Mouse (Mus musculus) kidney, embryonic 15.5 days (tissue): ENCODE measurements around the gene Nfam1. TPM values are rescaled to one million over a fixed set of nuclear protein-coding genes. Genes with fewer than 3 reads are reported as not detected.

Experiments used
- ATAC-seq: fragments of 200-750 bp; cut with Nextera tagmentation; replicated peaks from 2 replicates; pipeline ENCODE4 v1.8.0; 2017; ENCODE audit warnings: moderate TSS enrichment; ENCODE audit not compliant: low FRiP score
- H3K27ac ChIP-seq: fragments of 300-500 bp; sonication (generic); 2 replicates; pipeline ENCODE4 v1.5.1; 2015; ENCODE audit warnings: mild to moderate bottlenecking, inconsistent platforms
- H3K27me3 ChIP-seq: fragments of 300-500 bp; sonication (generic); 2 replicates; pipeline ENCODE4 v1.6.1; 2015; ENCODE audit warnings: inconsistent platforms
- H3K36me3 ChIP-seq: fragments of 300-500 bp; sonication (generic); 2 replicates; pipeline ENCODE4 v1.6.1; 2015; ENCODE audit warnings: inconsistent platforms
- H3K4me1 ChIP-seq: fragments of 300-500 bp; sonication (generic); 2 replicates; pipeline ENCODE4 v1.6.1; 2015; ENCODE audit warnings: inconsistent platforms
- H3K4me2 ChIP-seq: fragments of 300-500 bp; sonication (generic); 2 replicates; pipeline ENCODE4 v1.6.1; 2015; ENCODE audit warnings: moderate library complexity, mild to moderate bottlenecking, inconsistent platforms
- H3K4me3 ChIP-seq: fragments of 300-500 bp; sonication (generic); replicated peaks from 2 replicates; pipeline ENCODE4 v1.5.1; 2015; ENCODE audit warnings: mild to moderate bottlenecking, inconsistent platforms
- H3K9ac ChIP-seq: fragments of 300-500 bp; sonication (generic); 2 replicates; pipeline ENCODE4 v1.6.1; 2015; ENCODE audit warnings: mild to moderate bottlenecking, inconsistent platforms
- H3K9me3 ChIP-seq: fragments of 300-500 bp; sonication (generic); replicated peaks from 2 replicates; pipeline ENCODE4 v1.6.1; 2016; ENCODE audit warnings: inconsistent platforms
- WGBS: fragments of 180-500 bp; shearing (Covaris S2); methylation state at CpG from one replicate; pipeline ENCODE4 v1.1.7; 2015; ENCODE audit warnings: mixed read lengths; 5-methylcytosine and 5-hydroxymethylcytosine counted together
- polyA plus RNA-seq: library from polyadenylated mRNA; unstranded; fragments of >200 nt; fragmentation: Nextera tagmentation; extraction: Ambion mirVana; gene quantifications from 2 replicates; pipeline ENCODE4 v1.2.1, GENCODE M21; 2015

The Nfam1 gene
- polyA plus RNA-seq, 1 experiment from 2014 or later, result 3.0 TPM

GRCm38 (mm10) chr15:83010423-83010822 lies 22.7 kb downstream of the Nfam1 start:
- 0 out of 2 replicates have a peak, but pooled peaks have one; percentile 37 for ATAC-seq
- peaks cover 35% of the 10 kb centered on the region for H3K27me3 ChIP-seq
- H3K9ac ChIP-seq, result no peak overlapping the region
- no peak overlapping the region for H3K27ac ChIP-seq
- peaks cover 57% of the 10 kb centered on the region for H3K4me1 ChIP-seq
- H3K4me2 ChIP-seq, result no peak overlapping the region
- no peak overlapping the region for H3K4me3 ChIP-seq
- 16% methylated on average over 8 of the region's 8 CpGs for WGBS
- no peaks in the 10 kb centered on the region for H3K36me3 ChIP-seq
- H3K9me3 ChIP-seq, result no peaks in the 10 kb centered on the region

GRCm38 (mm10) chr15:83009532-83009931 lies 23.6 kb downstream of the Nfam1 start:
- Histone ChIP-seq H3K27ac (no peak overlapping the region), H3K9ac (no peak overlapping the region), H3K9me3 (no peaks in the 10 kb centered on the region), H3K4me2 (no peak overlapping the region), H3K4me3 (no peak overlapping the region), H3K4me1 (peaks cover 57% of the 10 kb centered on the region), H3K27me3 (peaks cover 26% of the 10 kb centered on the region), H3K36me3 (no peaks in the 10 kb centered on the region)
- WGBS, result 86% methylated on average over 6 of the region's 6 CpGs
- ATAC-seq, result no peak

- 53% methylated on average over 13 of the region's 13 CpGs for WGBS
- no peak overlapping the region for H3K4me2 ChIP-seq
- no peak overlapping the region for H3K4me3 ChIP-seq
- peaks cover 20% of the 10 kb centered on the region for H3K27me3 ChIP-seq
- no peak overlapping the region for H3K9ac ChIP-seq
- 0 out of 2 replicates have a peak, but pooled peaks have one; percentile 27 for ATAC-seq
- H3K4me1 ChIP-seq, result peaks cover 57% of the 10 kb centered on the region
- no peaks in the 10 kb centered on the region for H3K9me3 ChIP-seq
- H3K27ac ChIP-seq, result no peak overlapping the region
- H3K36me3 ChIP-seq, result no peaks in the 10 kb centered on the region
Observed at GRCm38 (mm10) chr15:83008761-83009423, 24.2 kb downstream of the Nfam1 start.

GRCm38 (mm10) chr15:83007346-83007920 lies 25.7 kb downstream of the Nfam1 start:
- peaks cover 53% of the 10 kb centered on the region for H3K4me1 ChIP-seq

DNA sequence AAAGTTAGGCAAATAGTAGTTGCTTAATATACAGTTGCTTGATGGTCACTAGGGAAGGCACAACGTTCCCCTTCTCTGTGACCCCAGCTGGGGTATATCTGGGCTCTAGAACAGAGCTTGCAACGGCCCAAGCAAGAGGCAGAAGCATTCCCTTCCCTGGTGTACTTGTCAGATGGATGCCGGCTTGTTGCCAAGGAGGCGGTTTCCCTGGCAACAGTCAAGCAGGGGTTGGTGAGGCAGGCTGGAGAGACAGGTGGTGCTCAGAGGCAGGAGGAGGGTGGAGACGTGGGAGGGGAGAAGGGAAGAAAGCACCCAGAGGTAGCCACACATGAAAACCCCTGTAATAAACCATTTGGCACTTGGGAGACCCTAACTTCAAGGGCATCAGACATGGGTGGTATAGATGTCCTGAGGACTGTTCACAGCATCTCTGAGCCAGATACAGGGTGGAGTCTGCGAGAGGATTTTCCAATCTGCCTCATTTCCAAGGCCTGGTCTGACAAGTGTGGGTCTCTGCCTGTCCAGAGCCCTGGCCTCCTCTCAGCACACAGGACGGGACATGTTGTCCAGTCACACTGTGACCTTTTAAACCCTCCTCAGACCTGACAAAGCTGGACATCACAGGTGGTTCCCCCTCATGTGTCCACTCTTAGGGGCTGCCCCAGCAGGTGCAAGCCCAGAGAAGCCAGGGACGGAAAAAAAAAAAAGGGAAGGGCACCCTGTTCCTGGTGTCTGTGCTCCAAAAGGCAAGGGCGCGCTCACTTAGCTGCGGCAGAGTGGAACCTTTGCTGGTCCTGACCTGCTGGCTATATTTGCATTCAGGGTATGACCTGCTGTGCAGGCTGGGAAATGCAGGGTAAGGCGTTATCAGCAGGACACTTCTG lies 30.2 kb downstream of the Nfam1 start:
- WGBS, result 52% methylated on average over 12 of the region's 12 CpGs
- H3K9me3 ChIP-seq, result no peaks in the 10 kb centered on the region
- no peaks in the 10 kb centered on the region for H3K36me3 ChIP-seq
- H3K4me3 ChIP-seq, result no peak overlapping the region
- ATAC-seq, result 0 out of 2 replicates have a peak, but pooled peaks have one; percentile 23
- peaks cover 35% of the 10 kb centered on the region for H3K27me3 ChIP-seq
- no peak overlapping the region for H3K27ac ChIP-seq
- peaks cover 14% of the 10 kb centered on the region for H3K4me1 ChIP-seq
- H3K4me2 ChIP-seq, result no peak overlapping the region
- no peak overlapping the region for H3K9ac ChIP-seq

More at GRCm38 (mm10) chr15:83007346-83007920, 25.7 kb downstream of the Nfam1 start:
- Histone ChIP-seq H3K4me3 (no peak overlapping the region), H3K4me2 (0 out of 2 replicates have a peak overlapping the region, but pooled peaks have one; percentile 2), H3K9me3 (no peaks in the 10 kb centered on the region), H3K36me3 (no peaks in the 10 kb centered on the region), H3K27me3 (peaks cover 19% of the 10 kb centered on the region; the same call in 1 of the 2 replicates), H3K9ac (no peak overlapping the region), H3K27ac (no peak overlapping the region)
- WGBS, result 32% methylated on average over 15 of the region's 15 CpGs
- no peak for ATAC-seq

DNA sequence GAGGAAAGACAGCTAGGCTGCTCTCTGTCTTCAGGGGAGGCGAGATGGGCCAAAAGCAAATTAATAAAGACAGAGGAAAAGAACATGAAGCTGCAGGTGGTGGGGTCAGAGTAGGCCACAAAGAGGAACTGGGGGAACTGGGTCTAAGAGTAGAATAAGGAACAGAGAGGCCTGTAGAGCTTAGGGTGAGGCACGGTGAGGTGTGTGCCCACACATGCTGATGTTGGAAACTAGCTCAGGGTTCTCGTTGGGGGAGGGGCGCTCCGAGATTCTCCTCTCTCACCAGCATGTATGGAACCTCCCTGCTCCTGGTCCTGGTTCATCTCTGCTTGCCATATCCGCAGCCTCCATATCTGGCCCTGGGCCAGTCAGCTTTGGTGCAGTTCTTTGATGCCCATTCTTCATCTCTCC lies 34.3 kb downstream of the Nfam1 start:
- Histone ChIP-seq H3K9me3 (no peaks in the 10 kb centered on the region), H3K27ac (no peak overlapping the region), H3K4me2 (no peak overlapping the region), H3K36me3 (no peaks in the 10 kb centered on the region), H3K4me1 (peaks cover 33% of the 10 kb centered on the region), H3K4me3 (no peak overlapping the region), H3K27me3 (peaks cover 39% of the 10 kb centered on the region), H3K9ac (no peak overlapping the region)
- ATAC-seq, result no peak
- WGBS, result 93% methylated on average over 6 of the region's 6 CpGs

DNA sequence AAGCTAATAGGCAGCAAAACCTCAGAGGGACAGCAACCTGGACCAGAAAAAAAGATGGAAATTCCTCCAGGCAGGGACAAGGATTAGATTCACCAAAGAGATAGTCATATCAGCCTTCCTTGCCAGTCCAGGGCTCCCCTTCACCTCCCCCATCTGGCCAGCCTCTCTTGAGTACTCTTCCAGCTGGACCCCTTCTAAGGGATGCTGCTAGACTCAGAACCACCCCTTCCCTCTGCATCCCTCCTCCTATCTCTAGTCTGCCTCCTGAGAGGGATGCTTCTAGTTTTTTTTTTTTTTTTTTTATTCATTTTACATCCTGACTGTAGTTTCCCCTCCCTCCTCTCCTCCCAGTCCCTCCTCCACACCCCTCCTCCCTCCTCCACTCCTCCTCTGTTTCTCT lies 36.7 kb downstream of the Nfam1 start:
- Histone ChIP-seq H3K36me3 (no peaks in the 10 kb centered on the region), H3K4me3 (no peak overlapping the region), H3K9ac (no peak overlapping the region), H3K27me3 (peaks cover 37% of the 10 kb centered on the region), H3K27ac (peak overlapping the region; percentile 45; the same call in 1 of the 2 replicates), H3K9me3 (no peaks in the 10 kb centered on the region), H3K4me1 (peaks cover 38% of the 10 kb centered on the region), H3K4me2 (no peak overlapping the region)
- ATAC-seq, result peak; percentile 50

- Histone ChIP-seq H3K4me1 (peaks cover 43% of the 10 kb centered on the region), H3K27me3 (peaks cover 47% of the 10 kb centered on the region), H3K9ac (no peak overlapping the region), H3K27ac (no peak overlapping the region), H3K9me3 (no peaks in the 10 kb centered on the region), H3K36me3 (no peaks in the 10 kb centered on the region), H3K4me3 (no peak overlapping the region), H3K4me2 (no peak overlapping the region)
- 51% methylated on average over 7 of the region's 7 CpGs for WGBS
- ATAC-seq, result no peak
Observed at GRCm38 (mm10) chr15:82995239-82995638, 37.9 kb downstream of the Nfam1 start.

GRCm38 (mm10) chr15:82992911-82993310 lies 40.2 kb downstream of the Nfam1 start:
- Histone ChIP-seq H3K36me3 (no peaks in the 10 kb centered on the region), H3K4me3 (no peak overlapping the region), H3K27ac (no peak overlapping the region), H3K4me1 (peaks cover 60% of the 10 kb centered on the region), H3K9me3 (no peaks in the 10 kb centered on the region), H3K9ac (no peak overlapping the region), H3K4me2 (no peak overlapping the region), H3K27me3 (peaks cover 48% of the 10 kb centered on the region)
- 63% methylated on average over 9 of the region's 9 CpGs for WGBS
- no peak for ATAC-seq

- ATAC-seq, result no peak
- H3K36me3 ChIP-seq, result no peaks in the 10 kb centered on the region
- H3K4me1 ChIP-seq, result peaks cover 59% of the 10 kb centered on the region
- peaks cover 51% of the 10 kb centered on the region for H3K27me3 ChIP-seq
- H3K9me3 ChIP-seq, result no peaks in the 10 kb centered on the region
- H3K27ac ChIP-seq, result no peak overlapping the region
- H3K4me2 ChIP-seq, result no peak overlapping the region
- no peak overlapping the region for H3K9ac ChIP-seq
- no peak overlapping the region for H3K4me3 ChIP-seq
- WGBS, result 75% methylated on average over 13 of the region's 13 CpGs
Observed at GRCm38 (mm10) chr15:82992079-82992783, 40.9 kb downstream of the Nfam1 start.

DNA sequence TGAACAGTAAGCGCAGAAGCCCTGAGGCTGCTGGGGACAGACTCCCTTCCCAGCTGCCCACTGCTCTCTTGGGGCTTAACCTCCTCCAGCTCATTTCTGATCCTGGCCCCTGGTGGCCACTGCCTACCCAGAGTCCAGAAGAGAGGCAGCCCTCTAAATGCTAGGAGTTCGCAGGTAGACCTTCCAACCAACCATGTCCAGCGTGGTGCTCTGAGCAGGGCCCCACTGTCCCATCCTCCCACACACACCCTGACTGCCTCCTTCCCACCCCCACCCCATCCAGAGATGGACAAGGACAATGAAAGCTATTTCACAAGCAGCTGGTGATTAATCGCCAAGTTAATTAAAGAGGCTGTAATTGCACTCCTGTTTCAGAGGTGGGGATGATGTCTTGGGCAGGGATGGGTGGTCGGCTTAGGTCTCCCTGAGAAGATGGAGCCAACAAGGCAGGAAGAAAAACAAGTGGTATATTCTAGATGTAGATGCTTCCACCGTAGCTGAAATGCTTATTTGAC lies 43.9 kb downstream of the Nfam1 start:
- Histone ChIP-seq H3K27ac (peak overlapping the region; percentile 67), H3K4me3 (no peak overlapping the region), H3K9ac (no peak overlapping the region), H3K36me3 (no peaks in the 10 kb centered on the region), H3K4me2 (peak overlapping the region; percentile 86), H3K9me3 (no peaks in the 10 kb centered on the region), H3K27me3 (peaks cover 76% of the 10 kb centered on the region), H3K4me1 (peaks cover 60% of the 10 kb centered on the region)
- peak; percentile 37 for ATAC-seq
- WGBS, result 25% methylated on average over 6 of the region's 6 CpGs
